Mouse (Mus musculus) stomach, embryonic 15.5 days (tissue): Measurements from ENCODE around the gene Cyfip2. TPM values are rescaled to one million over a fixed set of nuclear protein-coding genes. Genes with fewer than 3 reads are reported as not detected.

ENCODE experiments used
- ATAC-seq: fragments of 200-750 bp; cut with Nextera tagmentation; 2 replicates; pipeline ENCODE4 v1.8.0; 2017; ENCODE audit warnings: low read depth, moderate number of reproducible peaks, moderate TSS enrichment; ENCODE audit not compliant: insufficient read depth, low FRiP score
- H3K27ac ChIP-seq: fragments of 300-500 bp; sonication (generic); 2 replicates; pipeline ENCODE4 v1.5.1; 2015; ENCODE audit warnings: mild to moderate bottlenecking, inconsistent platforms
- H3K27me3 ChIP-seq: fragments of 300-500 bp; sonication (generic); replicated peaks from 2 replicates; pipeline ENCODE4 v1.6.1; 2015; ENCODE audit warnings: inconsistent platforms
- H3K36me3 ChIP-seq: fragments of 300-500 bp; sonication (generic); 2 replicates; pipeline ENCODE4 v1.6.1; 2015; ENCODE audit warnings: inconsistent platforms
- H3K4me1 ChIP-seq: fragments of 300-500 bp; sonication (generic); 2 replicates; pipeline ENCODE4 v1.6.1; 2015; ENCODE audit warnings: inconsistent platforms
- H3K4me2 ChIP-seq: fragments of 300-500 bp; sonication (generic); 2 replicates; pipeline ENCODE4 v1.6.1; 2015; ENCODE audit warnings: mild to moderate bottlenecking, inconsistent platforms
- H3K4me3 ChIP-seq: fragments of 300-500 bp; sonication (generic); replicated peaks from 2 replicates; pipeline ENCODE4 v1.5.1; 2015; ENCODE audit warnings: inconsistent platforms
- H3K9ac ChIP-seq: fragments of 300-500 bp; sonication (generic); 2 replicates; pipeline ENCODE4 v1.6.1; 2015; ENCODE audit warnings: inconsistent platforms
- H3K9me3 ChIP-seq: fragments of 300-500 bp; sonication (generic); 2 replicates; pipeline ENCODE4 v1.6.1; 2016; ENCODE audit warnings: inconsistent platforms
- WGBS: fragments of 180-500 bp; shearing (Covaris S2); methylation state at CpG from one replicate; pipeline ENCODE4 v1.1.7; 2015; 5-methylcytosine and 5-hydroxymethylcytosine counted together
- microRNA-seq: library from miRNA; unstranded; fragments of <30 nt; microRNA quantifications from one replicate; pipeline ENCODE4, GENCODE M21; 2016
- polyA plus RNA-seq: library from polyadenylated mRNA; unstranded; fragments of >200 nt; fragmentation: Nextera tagmentation; extraction: Ambion mirVana; gene quantifications from 2 replicates; pipeline ENCODE4 v1.2.1, GENCODE M21; 2015

The Cyfip2 gene
- polyA plus RNA-seq, 1 experiment from 2014 or later, result 7.3 TPM

- Histone ChIP-seq H3K27ac (no peak within 1 kb of the TSS), H3K9me3 (no peaks in the 10 kb centered on the region), H3K4me2 (peak within 1 kb of the TSS; percentile 84), H3K9ac (peak within 1 kb of the TSS; percentile 16; the same call in 1 of the 2 replicates), H3K27me3 (no peaks in the 10 kb centered on the region), H3K4me1 (0 out of 2 replicates have a peak, but pooled peaks cover 5% of the 10 kb centered on the region), H3K4me3 (peak within 1 kb of the TSS; percentile 53), H3K36me3 (no peaks in the 10 kb centered on the region)
- WGBS, result 1% methylated on average over 37 of the region's 40 CpGs
- peak; percentile 60 for ATAC-seq
Measured at GRCm38 (mm10) chr11:46165866-46166585, 146.6 kb downstream of the Cyfip2 start, which contains the start of gene Nipal4. Gene Nipal4, minus strand, starts transcription at chr11:46166508.

- Histone ChIP-seq H3K9me3 (no peaks in the 10 kb centered on the region), H3K27me3 (no peaks in the 10 kb centered on the region), H3K27ac (no peak overlapping the region), H3K4me1 (no peaks in the 10 kb centered on the region), H3K9ac (no peak overlapping the region), H3K36me3 (no peaks in the 10 kb centered on the region), H3K4me2 (no peak overlapping the region), H3K4me3 (no peak overlapping the region)
- no peak for ATAC-seq
Measured at GRCm38 (mm10) chr11:46157462-46157861, 155.2 kb downstream of the Cyfip2 start.

GRCm38 (mm10) chr11:46156945-46157344 lies 155.7 kb downstream of the Cyfip2 start:
- no peak overlapping the region for H3K27ac ChIP-seq
- no peak overlapping the region for H3K4me2 ChIP-seq
- H3K4me1 ChIP-seq, result no peaks in the 10 kb centered on the region
- 81% methylated on average over 8 of the region's 8 CpGs for WGBS
- H3K36me3 ChIP-seq, result no peaks in the 10 kb centered on the region
- no peaks in the 10 kb centered on the region for H3K9me3 ChIP-seq
- ATAC-seq, result no peak
- no peak overlapping the region for H3K9ac ChIP-seq
- H3K27me3 ChIP-seq, result no peaks in the 10 kb centered on the region
- no peak overlapping the region for H3K4me3 ChIP-seq

GRCm38 (mm10) chr11:46146619-46147018 lies 166.0 kb downstream of the Cyfip2 start:
- WGBS, result 89% methylated on average over 5 of the region's 5 CpGs
- Histone ChIP-seq H3K27ac (no peak overlapping the region), H3K4me3 (no peak overlapping the region), H3K9ac (no peak overlapping the region), H3K4me2 (no peak overlapping the region), H3K27me3 (no peaks in the 10 kb centered on the region), H3K9me3 (no peaks in the 10 kb centered on the region), H3K4me1 (no peaks in the 10 kb centered on the region), H3K36me3 (peaks cover 18% of the 10 kb centered on the region)
- ATAC-seq, result no peak

GRCm38 (mm10) chr11:46145163-46145875 lies 167.3 kb downstream of the Cyfip2 start:
- H3K4me3 ChIP-seq, result no peak overlapping the region
- no peaks in the 10 kb centered on the region for H3K4me1 ChIP-seq
- no peak overlapping the region for H3K9ac ChIP-seq
- WGBS, result 89% methylated on average over 11 of the region's 11 CpGs
- peaks cover 23% of the 10 kb centered on the region for H3K36me3 ChIP-seq
- H3K27ac ChIP-seq, result no peak overlapping the region
- no peaks in the 10 kb centered on the region for H3K27me3 ChIP-seq
- H3K9me3 ChIP-seq, result no peaks in the 10 kb centered on the region
- H3K4me2 ChIP-seq, result no peak overlapping the region
- ATAC-seq, result no peak

Small RNA genes lying within 50 kb of the gene (microRNA-seq; reads per million reads assigned to microRNA genes)
- not detected for gene Mir7239

Other genes with a start within 250 kb of the Cyfip2 start
- 4.1 and 4.3 TPM in 2 replicates for gene Nipal4, start 146.4 kb downstream of the Cyfip2 start, polyA plus RNA-seq
- gene Fndc9, start 77.3 kb downstream of the Cyfip2 start, polyA plus RNA-seq, result 0.10 and 0.18 TPM in 2 replicates
- gene Itk, start 76.7 kb upstream of the Cyfip2 start, polyA plus RNA-seq, result 0.22 and 0.26 TPM in 2 replicates
- gene Fam71b, start 83.7 kb upstream of the Cyfip2 start, polyA plus RNA-seq, result not detected in 2 replicates
- gene Med7, start 124.1 kb upstream of the Cyfip2 start, polyA plus RNA-seq, result 64.7 and 65.4 TPM in 2 replicates
- gene Havcr2, start 142.1 kb upstream of the Cyfip2 start, polyA plus RNA-seq, result 0.06 and 0.17 TPM in 2 replicates
- gene Gm12169, start 211.4 kb upstream of the Cyfip2 start, polyA plus RNA-seq, result not detected in 2 replicates